Mouse (Mus musculus) MEL (cell line): ENCODE measurements around the gene Plekha7.

Source experiments
- BHLHE40 ChIP-seq: IDR thresholded peaks from 2 replicates; pipeline ENCODE4 v1.6.1; 2012; ENCODE audit warnings: low read depth, mild to moderate bottlenecking, inconsistent platforms, low read length, improper control_type of control experiment, borderline replicate concordance
- CTCF ChIP-seq, 3 experiments: IDR thresholded peaks in 2 of 3; conservative IDR thresholded peaks in 1 of 3; 2 replicates each; pipeline ENCODE4 v1.5.1; 2011 to 2012; ENCODE audit warnings: low read length in 3 of 3, low read depth in 2 of 3, mild to moderate bottlenecking in 2 of 3, improper control_type of control experiment in 1 of 3, inconsistent platforms in 1 of 3, mixed read lengths in 1 of 3, moderate library complexity in 1 of 3; ENCODE audit not compliant: control insufficient read depth in 1 of 3, insufficient read depth in 1 of 3, poor library complexity in 1 of 3, severe bottlenecking in 1 of 3
- MAFK ChIP-seq: IDR thresholded peaks from 2 replicates; pipeline ENCODE4 v1.6.1; 2011; ENCODE audit warnings: low read depth, mild to moderate bottlenecking, low read length, improper control_type of control experiment, borderline replicate concordance
- RAD21 ChIP-seq: IDR thresholded peaks from 2 replicates; pipeline ENCODE4 v1.6.1; 2011; ENCODE audit warnings: mild to moderate bottlenecking, low read depth, low read length, improper control_type of control experiment
- RCOR1 ChIP-seq: IDR thresholded peaks from 2 replicates; pipeline ENCODE4 v1.6.1; 2012; ENCODE audit warnings: low read depth, mild to moderate bottlenecking, inconsistent platforms, low read length, improper control_type of control experiment
- SIN3A ChIP-seq: IDR thresholded peaks from 2 replicates; pipeline ENCODE4 v1.6.1; 2012; ENCODE audit warnings: low read length, improper control_type of control experiment, inconsistent platforms
- TCF12 ChIP-seq: IDR thresholded peaks from 2 replicates; pipeline ENCODE4 v1.6.1; 2014; ENCODE audit warnings: low read depth, mild to moderate bottlenecking, inconsistent platforms, low read length, improper control_type of control experiment, moderate library complexity
- ZC3H11A ChIP-seq: IDR thresholded peaks from 2 replicates; pipeline ENCODE4 v1.6.1; 2012; ENCODE audit warnings: low read depth, mild to moderate bottlenecking, inconsistent platforms, low read length, improper control_type of control experiment
- ZNF384 ChIP-seq: IDR thresholded peaks from 2 replicates; pipeline ENCODE4 v1.6.1; 2012; ENCODE audit warnings: low read depth, mild to moderate bottlenecking, inconsistent platforms, low read length, improper control_type of control experiment

DNA sequence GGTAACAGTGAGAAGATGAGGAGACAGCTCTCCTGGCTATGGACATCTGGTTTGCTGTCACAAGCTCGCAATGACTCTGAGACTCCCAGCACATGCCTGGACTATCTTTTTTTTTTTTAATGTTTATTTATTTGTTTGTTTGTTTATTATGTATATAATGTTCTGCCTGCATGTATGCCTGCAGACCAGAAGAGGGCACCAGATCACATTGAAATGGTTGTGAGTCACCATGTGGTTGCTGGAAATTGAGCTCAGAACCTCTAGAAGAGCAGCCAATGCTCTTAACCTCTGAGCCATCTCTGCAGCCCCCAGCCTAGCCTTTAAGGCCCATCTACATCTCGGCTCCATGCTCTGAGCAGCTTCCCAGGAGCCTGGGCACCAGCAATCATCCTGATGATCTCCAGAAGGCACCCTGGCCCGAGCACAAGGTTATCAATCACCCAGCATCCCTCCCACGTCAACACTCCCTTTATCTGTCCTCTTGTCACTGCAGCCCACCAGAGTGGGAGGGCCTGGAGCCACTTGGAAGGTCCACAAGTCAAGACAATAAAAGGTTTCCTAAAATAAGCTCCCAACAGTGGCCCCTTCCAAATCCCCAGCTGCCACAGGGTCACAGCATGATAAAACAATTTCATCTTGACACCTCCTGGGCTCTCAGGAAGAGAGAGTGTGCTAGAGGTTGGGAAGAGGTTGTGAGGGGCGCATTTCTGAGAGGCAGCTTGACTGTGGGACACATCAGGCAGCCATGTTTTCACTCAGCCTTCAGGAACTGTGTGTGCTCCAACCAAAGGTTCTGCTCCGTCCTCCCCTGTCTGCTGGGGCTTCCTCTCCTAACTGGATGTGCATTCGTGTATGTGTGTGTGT, 63.6 kb downstream of the Plekha7 start:
- TF ChIP-seq RCOR1 (no peak), MAFK (no peak), ZNF384 (no peak), RAD21 (peak; percentile 23), CTCF (IDR thresholded peaks at IDR 0.05 in 2 of 3, conservative IDR thresholded peaks at IDR 0.05 in 1 of 3; ENCODE audit: control insufficient read depth in 1 of 3, insufficient read depth in 1 of 3, low read depth in 2 of 3, low read length in 3 of 3, poor library complexity in 1 of 3, severe bottlenecking in 1 of 3) (peak; percentile 21 to 53 (median 24); a peak in 5 of 6 replicates), SIN3A (no peak), ZC3H11A (no peak), BHLHE40 (no peak), TCF12 (no peak)
